17 mouse cellular contexts compared by ENCODE assay signal in the genomic region with DNA sequence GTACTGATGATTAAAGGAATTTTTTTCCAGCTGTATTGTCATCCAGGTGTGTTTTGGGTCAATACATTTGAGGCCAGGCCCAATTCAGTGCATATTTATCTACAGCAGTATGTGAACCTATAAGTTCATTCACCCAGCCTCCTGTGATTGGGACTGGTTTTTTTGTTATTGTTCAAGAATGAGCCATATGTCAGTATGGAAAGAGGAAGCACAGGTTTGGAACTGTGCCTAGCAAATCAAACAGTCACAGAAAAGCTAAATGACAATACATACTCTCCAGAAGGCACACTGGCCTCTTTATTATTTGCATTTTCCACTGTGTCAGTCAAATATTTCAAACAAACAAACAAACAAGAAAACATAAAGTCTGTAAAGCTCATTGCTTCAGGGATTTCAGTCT.
"Had no signal": no experiment of that assay in that cellular context is flagged by ENCODE, and none has a peak within 500 bp of the region (broad histone marks: within the 10 kb centered on the region; RNA-seq: fewer than 3 reads in every experiment).

No protein-coding gene starts in this region.

- H3K27ac ChIP-seq: kidney, embryonic 15.5 days; liver, embryonic 13.5 days; lung, embryonic 15.5 days; midbrain, embryonic 12.5 days; midbrain, embryonic 15.5 days; neural tube, embryonic 12.5 days; neural tube, embryonic 15.5 days had no signal

- H3K9ac ChIP-seq: kidney, embryonic 15.5 days; liver, embryonic 13.5 days; lung, embryonic 15.5 days; midbrain, embryonic 12.5 days; midbrain, embryonic 15.5 days; neural tube, embryonic 12.5 days; neural tube, embryonic 15.5 days had no signal

- ATAC-seq: midbrain, embryonic 15.5 days had no signal

- H3K9me3 ChIP-seq: kidney, embryonic 15.5 days; liver, embryonic 13.5 days; lung, embryonic 15.5 days; midbrain, embryonic 12.5 days; midbrain, embryonic 15.5 days; neural tube, embryonic 12.5 days; neural tube, embryonic 15.5 days had no signal

- H3K4me2 ChIP-seq: kidney, embryonic 15.5 days; liver, embryonic 13.5 days; lung, embryonic 15.5 days; midbrain, embryonic 12.5 days; midbrain, embryonic 15.5 days; neural tube, embryonic 12.5 days; neural tube, embryonic 15.5 days had no signal

- H3K4me1 ChIP-seq: liver, embryonic 13.5 days; lung, embryonic 15.5 days; midbrain, embryonic 15.5 days; neural tube, embryonic 12.5 days; neural tube, embryonic 15.5 days had no signal

- H3K4me3 ChIP-seq: kidney, embryonic 15.5 days; liver, embryonic 13.5 days; lung, embryonic 15.5 days; midbrain, embryonic 12.5 days; midbrain, embryonic 15.5 days; neural tube, embryonic 12.5 days; neural tube, embryonic 15.5 days had no signal

- H3K36me3 ChIP-seq: kidney, embryonic 15.5 days; liver, embryonic 13.5 days; lung, embryonic 15.5 days; midbrain, embryonic 12.5 days; midbrain, embryonic 15.5 days; neural tube, embryonic 12.5 days; neural tube, embryonic 15.5 days had no signal

- DNase-seq: kidney, adult 11 months; kidney, adult 8-10 months; kidney, postnatal 10 days; kidney, postnatal 4 days; liver, embryonic 13.5 days; lung, postnatal 14 days; right cerebral cortex, adult 18-20 months; right cerebral cortex, postnatal 14 days; right cerebral cortex, postnatal 4 days; thymus, adult 18-20 months; thymus, postnatal 36 days had no signal

- H3K27me3 ChIP-seq: kidney, embryonic 15.5 days; liver, embryonic 13.5 days; lung, embryonic 15.5 days; midbrain, embryonic 12.5 days; midbrain, embryonic 15.5 days; neural tube, embryonic 12.5 days; neural tube, embryonic 15.5 days had no signal
